Mouse (Mus musculus): Measurements from ENCODE around the gene Nicn1.
"Not testable (repeated sequence)": the region's sequence is repeated elsewhere in the genome, so short reads cannot be mapped to it uniquely, and the experiment has no call there.

The Nicn1 gene

GRCm38 (mm10) chr9:108278697-108279450 lies 11.4 kb upstream of the Nicn1 start:
- peak; percentile 57 for DNase-seq (ENCODE audit: low read depth)

GRCm38 (mm10) chr9:108280071-108280828 lies 10.0 kb upstream of the Nicn1 start:
- peak; percentile 90 for DNase-seq (ENCODE audit: low read depth)

GRCm38 (mm10) chr9:108284410-108284809 lies 5.8 kb upstream of the Nicn1 start:
- DNase-seq (ENCODE audit: low read depth), result peak; percentile 89

GRCm38 (mm10) chr9:108287526-108288238 lies 2.5 kb upstream of the Nicn1 start:
- DNase-seq (ENCODE audit: low read depth), result not testable (repeated sequence)

GRCm38 (mm10) chr9:108289347-108289746 lies 882 bp upstream of the Nicn1 start:
- no peak for DNase-seq (ENCODE audit: low read depth)

GRCm38 (mm10) chr9:108290773-108291172 lies 544 bp downstream of the Nicn1 start:
- DNase-seq (ENCODE audit: low read depth), result no peak

GRCm38 (mm10) chr9:108296453-108297355 lies 6.5 kb downstream of the Nicn1 start, which contains the start of gene Amt:
Gene Amt, plus strand, starts transcription at chr9:108296853.
- no peak for DNase-seq (ENCODE audit: low read depth)

- DNase-seq (ENCODE audit: low read depth), result no peak
Measured at GRCm38 (mm10) chr9:108301853-108302252, 11.6 kb downstream of the Nicn1 start.

- DNase-seq (ENCODE audit: low read depth), result no peak
Measured at GRCm38 (mm10) chr9:108304716-108305115, 14.5 kb downstream of the Nicn1 start.

- peak; percentile 16 for DNase-seq (ENCODE audit: low read depth)
Measured at GRCm38 (mm10) chr9:108305170-108305569, 14.9 kb downstream of the Nicn1 start.

- peak; percentile 98 for DNase-seq (ENCODE audit: low read depth)
Measured at GRCm38 (mm10) chr9:108305629-108306520, 15.6 kb downstream of the Nicn1 start, which contains the start of the genes Rhoa and Tcta. Gene Rhoa, plus strand, starts transcription at chr9:108306129. Gene Tcta, minus strand, starts transcription at chr9:108306160.

- DNase-seq (ENCODE audit: low read depth), result peak; percentile 79
Measured at GRCm38 (mm10) chr9:108306571-108306980, 16.3 kb downstream of the Nicn1 start.

GRCm38 (mm10) chr9:108307021-108307807 lies 17.0 kb downstream of the Nicn1 start:
- DNase-seq (ENCODE audit: low read depth), result peak; percentile 11

- no peak for DNase-seq (ENCODE audit: low read depth)
Measured at GRCm38 (mm10) chr9:108308141-108308540, 17.9 kb downstream of the Nicn1 start.

- peak; percentile 20 for DNase-seq (ENCODE audit: low read depth)
Measured at GRCm38 (mm10) chr9:108317572-108317971, 27.3 kb downstream of the Nicn1 start.

GRCm38 (mm10) chr9:108318462-108318861 lies 28.2 kb downstream of the Nicn1 start:
- DNase-seq (ENCODE audit: low read depth), result no peak

GRCm38 (mm10) chr9:108322054-108322453 lies 31.8 kb downstream of the Nicn1 start:
- DNase-seq (ENCODE audit: low read depth), result not testable (repeated sequence)

GRCm38 (mm10) chr9:108324784-108325183 lies 34.6 kb downstream of the Nicn1 start:
- no peak for DNase-seq (ENCODE audit: low read depth)

- DNase-seq (ENCODE audit: low read depth), result no peak
Measured at GRCm38 (mm10) chr9:108325811-108326210, 35.6 kb downstream of the Nicn1 start.

Measured in NIH3T3 (cell line).